Mouse (Mus musculus): ENCODE results near the gene Negr1.

Negr1 gene

GRCm38 (mm10) chr3:156561524-156562423, at the start of gene Negr1:
Gene Negr1 (plus strand): TSS chr3:156561794.
- DNase-seq (ENCODE audit: low spot score) = peak; percentile 79

- no peak for DNase-seq (ENCODE audit: low spot score)
Observed at GRCm38 (mm10) chr3:156526461-156526933, 35.1 kb upstream of the Negr1 start.

GRCm38 (mm10) chr3:156527231-156527995, 34.2 kb upstream of the Negr1 start:
- DNase-seq (ENCODE audit: low spot score) = no peak

- DNase-seq (ENCODE audit: low spot score) = peak; percentile 12
Observed at GRCm38 (mm10) chr3:156559441-156559825, 2.2 kb upstream of the Negr1 start.

GRCm38 (mm10) chr3:156559826-156560471, 1.6 kb upstream of the Negr1 start:
- DNase-seq (ENCODE audit: low spot score) = peak; percentile 44

GRCm38 (mm10) chr3:156560766-156561165, 828 bp upstream of the Negr1 start:
- peak; percentile 83 for DNase-seq (ENCODE audit: low spot score)

- peak; percentile 33 for DNase-seq (ENCODE audit: low spot score)
Observed at GRCm38 (mm10) chr3:156562424-156562785, 811 bp downstream of the Negr1 start.

GRCm38 (mm10) chr3:156562796-156563195, 1.2 kb downstream of the Negr1 start:
- DNase-seq (ENCODE audit: low spot score) = no peak

GRCm38 (mm10) chr3:156563353-156563752, 1.8 kb downstream of the Negr1 start:
- DNase-seq (ENCODE audit: low spot score) = peak; percentile 8

- DNase-seq (ENCODE audit: low spot score) = no peak
Observed at GRCm38 (mm10) chr3:156573465-156573864, 11.9 kb downstream of the Negr1 start.

GRCm38 (mm10) chr3:156576292-156576691, 14.7 kb downstream of the Negr1 start:
- DNase-seq (ENCODE audit: low spot score) = no peak

- DNase-seq (ENCODE audit: low spot score) = no peak
Observed at GRCm38 (mm10) chr3:156590612-156591011, 29.0 kb downstream of the Negr1 start.

GRCm38 (mm10) chr3:156591125-156591524, 29.5 kb downstream of the Negr1 start:
- DNase-seq (ENCODE audit: low spot score) = no peak

- DNase-seq (ENCODE audit: low spot score) = no peak
Observed at GRCm38 (mm10) chr3:156606846-156607245, 45.3 kb downstream of the Negr1 start.

GRCm38 (mm10) chr3:156619921-156620320, 58.3 kb downstream of the Negr1 start:
- no peak for DNase-seq (ENCODE audit: low spot score)

GRCm38 (mm10) chr3:156628594-156628993, 67.0 kb downstream of the Negr1 start:
- no peak for DNase-seq (ENCODE audit: low spot score)

- no peak for DNase-seq (ENCODE audit: low spot score)
Observed at GRCm38 (mm10) chr3:156632942-156633341, 71.3 kb downstream of the Negr1 start.

GRCm38 (mm10) chr3:156639382-156639781, 77.8 kb downstream of the Negr1 start:
- no peak for DNase-seq (ENCODE audit: low spot score)

- DNase-seq (ENCODE audit: low spot score) = peak; percentile 76
Observed at GRCm38 (mm10) chr3:156643710-156644363, 82.2 kb downstream of the Negr1 start.

GRCm38 (mm10) chr3:156648378-156648777, 86.8 kb downstream of the Negr1 start:
- no peak for DNase-seq (ENCODE audit: low spot score)

GRCm38 (mm10) chr3:156662553-156662952, 101.0 kb downstream of the Negr1 start:
- no peak for DNase-seq (ENCODE audit: low spot score)

- DNase-seq (ENCODE audit: low spot score) = no peak
Observed at GRCm38 (mm10) chr3:156672560-156672959, 111.0 kb downstream of the Negr1 start.
